Mouse (Mus musculus): ENCODE data around the gene Tmem178b.

The Tmem178b gene

DNA sequence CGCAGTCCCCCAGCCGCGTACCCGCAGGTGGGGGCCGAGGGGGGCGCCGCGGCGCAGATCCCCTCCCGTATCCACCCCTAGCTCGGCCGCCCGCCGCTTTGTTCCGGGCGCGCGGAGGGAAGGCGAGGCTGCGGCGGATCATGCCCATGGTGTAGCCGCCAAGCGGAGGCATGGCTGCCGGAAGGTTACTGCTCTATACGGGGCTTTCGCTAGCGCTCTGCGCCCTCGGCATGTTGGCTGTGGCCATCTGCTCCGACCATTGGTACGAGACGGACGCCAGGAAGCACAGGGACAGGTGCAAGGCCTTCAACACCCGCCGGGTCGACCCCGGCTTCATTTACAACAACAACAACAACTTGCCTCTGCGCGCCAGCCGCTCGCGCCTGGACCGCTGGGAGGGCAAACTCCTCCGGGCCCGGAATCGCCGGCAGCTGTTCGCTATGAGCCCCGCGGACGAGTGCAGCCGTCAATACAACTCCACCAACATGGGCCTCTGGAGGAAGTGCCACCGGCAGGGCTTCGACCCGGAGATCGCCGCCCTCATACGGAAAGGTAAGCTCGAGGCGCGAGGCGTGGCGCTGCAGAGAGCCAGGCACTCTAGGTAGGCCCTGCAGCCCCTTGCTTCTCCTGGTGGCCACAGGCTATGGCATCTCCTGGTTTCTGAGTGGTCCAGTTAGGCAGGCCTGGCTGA, at the start of gene Tmem178b:
Tmem178b (plus strand) TSS at position 371 of the 691 bp plus-strand sequence.
- no peak for DNase-seq (ENCODE audit: low read depth, low spot score)

DNA sequence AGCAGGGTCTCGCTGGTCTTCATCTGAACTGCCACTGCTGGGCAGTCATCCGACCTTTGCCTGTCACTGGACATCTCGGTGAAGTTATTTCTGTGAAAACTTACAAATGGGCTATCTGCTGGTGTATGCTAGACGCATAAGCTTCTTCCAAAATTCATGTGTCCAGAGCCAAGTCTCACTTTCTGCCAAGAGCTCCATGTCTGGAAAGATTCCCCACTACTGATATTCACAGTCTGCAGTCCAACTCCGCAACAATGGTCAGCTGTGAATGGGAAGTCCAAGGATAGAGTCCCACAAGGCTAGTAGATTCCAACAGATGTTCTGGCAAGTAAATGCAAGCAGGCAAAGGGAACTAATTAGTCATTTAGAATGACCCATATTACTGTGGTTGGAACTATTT, 44.3 kb upstream of the Tmem178b start:
- no peak for DNase-seq (ENCODE audit: low read depth, low spot score)

DNA sequence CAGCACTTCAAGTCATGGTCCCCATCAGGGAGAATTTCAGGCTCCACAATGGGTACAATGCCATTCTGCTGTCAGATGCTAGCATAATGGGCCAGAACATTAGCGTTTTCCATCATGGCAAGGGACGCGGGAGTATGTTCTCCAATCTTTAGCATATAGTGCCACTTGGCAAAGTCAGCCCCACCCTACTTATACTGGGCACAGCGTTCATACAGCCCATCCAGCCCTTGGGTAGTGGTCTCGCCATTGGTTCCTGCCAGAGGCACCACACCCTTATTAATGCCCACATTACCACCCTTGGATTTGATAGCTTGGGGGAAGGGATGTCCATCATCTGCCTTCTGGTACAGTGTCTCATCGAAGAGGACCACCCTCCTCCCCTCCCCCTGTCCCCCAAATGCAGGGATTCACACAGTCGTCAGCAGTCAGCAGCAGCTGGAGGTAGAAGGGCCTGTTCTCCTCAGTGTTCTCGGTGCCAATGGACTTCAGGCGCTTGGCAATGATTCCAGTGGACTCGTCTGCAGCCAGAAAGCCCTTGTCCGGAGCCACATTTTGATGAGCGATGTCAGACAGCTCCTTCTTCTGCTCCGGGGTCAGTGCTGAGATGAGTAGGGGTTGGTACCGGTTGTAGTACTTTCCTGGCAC, 29.3 kb upstream of the Tmem178b start:
- DNase-seq (ENCODE audit: low read depth, low spot score), result no peak

DNA sequence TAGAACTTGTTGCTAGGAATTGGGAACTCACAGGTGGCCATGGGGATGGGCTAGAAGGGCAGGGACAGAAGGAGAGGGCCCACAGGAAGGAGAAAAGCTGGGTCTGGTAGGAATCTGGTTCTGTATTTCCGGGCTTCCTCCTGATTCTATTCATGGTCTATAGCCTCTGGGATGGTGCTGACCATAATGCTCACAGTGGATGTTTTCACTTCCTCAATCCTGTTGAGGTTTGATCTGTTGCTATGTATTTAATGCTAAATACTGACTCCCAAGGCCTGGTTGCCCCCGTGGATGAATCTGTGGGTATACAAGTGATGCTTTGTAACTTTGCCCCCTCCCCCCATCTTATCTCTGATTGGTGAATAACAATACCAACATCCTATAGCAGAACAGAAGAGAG, 25.5 kb upstream of the Tmem178b start:
- no peak for DNase-seq (ENCODE audit: low read depth, low spot score)

DNA sequence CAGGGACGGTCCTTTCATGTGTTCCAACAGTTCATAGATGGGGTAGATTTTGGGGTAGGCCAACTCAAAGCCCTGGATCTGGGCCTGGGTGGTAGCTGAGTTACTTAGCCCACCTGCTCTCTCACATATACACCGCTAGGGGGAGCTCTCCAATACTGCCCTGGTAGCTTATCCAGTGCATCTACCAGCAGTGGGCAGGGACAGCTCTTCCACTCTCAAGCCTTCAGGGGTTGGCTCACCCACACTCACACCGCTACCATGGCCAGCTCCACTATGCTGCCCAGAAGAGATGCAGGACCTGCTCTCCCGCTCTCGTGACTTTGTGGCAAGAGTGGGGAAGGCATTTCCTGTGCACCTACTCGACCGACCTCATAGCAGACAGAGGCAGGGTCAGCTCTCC, 24.3 kb upstream of the Tmem178b start:
- peak; percentile 59 for DNase-seq (ENCODE audit: low read depth, low spot score)

DNA sequence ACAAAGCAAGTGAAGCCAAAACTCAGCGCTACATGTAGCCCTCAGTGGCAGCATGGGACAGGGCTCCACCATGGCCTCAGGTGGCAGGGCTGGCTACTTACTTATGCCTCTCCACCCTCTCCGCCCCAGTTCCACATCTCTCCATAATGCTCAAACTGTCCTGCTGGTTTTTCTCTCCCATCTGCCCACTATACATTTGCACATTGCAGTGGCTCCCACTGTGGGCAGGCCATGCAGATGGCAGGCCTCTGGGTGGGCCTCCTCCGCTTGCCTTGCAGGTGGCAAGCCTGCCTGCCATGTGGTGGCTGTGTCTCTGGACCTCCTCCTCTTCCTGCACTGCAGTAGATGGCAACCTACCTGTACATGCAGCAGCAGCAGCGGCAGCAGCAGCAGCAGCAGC, 23.4 kb upstream of the Tmem178b start:
- no peak for DNase-seq (ENCODE audit: low read depth, low spot score)

DNA sequence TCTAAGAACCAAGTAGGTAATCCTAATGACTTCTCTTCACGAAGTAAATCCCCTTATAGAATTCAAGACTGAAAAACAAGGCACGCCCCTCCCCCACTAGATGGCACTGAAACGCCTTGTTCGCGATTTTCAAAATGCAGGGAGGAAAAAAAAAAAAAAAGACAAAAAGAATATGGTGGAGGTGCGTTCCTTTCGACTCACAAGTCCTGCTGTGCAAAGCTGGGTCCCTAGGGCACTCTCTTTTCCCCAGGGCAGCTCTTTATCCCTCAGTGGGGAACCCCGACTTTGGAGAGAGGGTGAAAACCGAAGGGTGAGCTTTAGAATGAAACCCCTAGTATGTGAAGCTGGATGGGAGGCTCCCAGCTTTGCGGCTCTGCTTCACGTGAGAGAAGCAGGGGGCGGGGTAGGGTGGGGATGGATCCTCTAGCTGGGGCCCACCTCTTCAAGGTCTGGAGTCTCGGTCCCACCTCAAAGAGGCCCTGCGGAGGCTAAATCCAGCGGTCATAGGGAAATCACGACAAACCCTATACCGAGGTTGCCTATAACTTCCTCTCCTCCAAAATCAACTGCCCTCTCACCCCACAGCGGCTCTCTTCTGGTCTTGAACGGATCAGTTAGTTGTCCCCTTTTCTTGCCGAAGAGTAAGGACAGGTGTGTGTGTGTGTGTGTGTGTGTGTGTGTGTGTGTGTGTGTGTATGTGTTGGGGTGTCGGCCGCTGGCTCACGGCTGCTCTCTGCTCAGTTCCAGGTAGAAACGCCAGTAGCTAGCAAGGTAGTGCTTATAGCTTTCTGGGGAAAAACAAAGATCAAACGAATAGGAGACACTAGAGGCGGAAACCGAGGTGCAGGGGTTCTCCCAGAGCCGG, 2.6 kb upstream of the Tmem178b start:
- no peak for DNase-seq (ENCODE audit: low read depth, low spot score)

DNA sequence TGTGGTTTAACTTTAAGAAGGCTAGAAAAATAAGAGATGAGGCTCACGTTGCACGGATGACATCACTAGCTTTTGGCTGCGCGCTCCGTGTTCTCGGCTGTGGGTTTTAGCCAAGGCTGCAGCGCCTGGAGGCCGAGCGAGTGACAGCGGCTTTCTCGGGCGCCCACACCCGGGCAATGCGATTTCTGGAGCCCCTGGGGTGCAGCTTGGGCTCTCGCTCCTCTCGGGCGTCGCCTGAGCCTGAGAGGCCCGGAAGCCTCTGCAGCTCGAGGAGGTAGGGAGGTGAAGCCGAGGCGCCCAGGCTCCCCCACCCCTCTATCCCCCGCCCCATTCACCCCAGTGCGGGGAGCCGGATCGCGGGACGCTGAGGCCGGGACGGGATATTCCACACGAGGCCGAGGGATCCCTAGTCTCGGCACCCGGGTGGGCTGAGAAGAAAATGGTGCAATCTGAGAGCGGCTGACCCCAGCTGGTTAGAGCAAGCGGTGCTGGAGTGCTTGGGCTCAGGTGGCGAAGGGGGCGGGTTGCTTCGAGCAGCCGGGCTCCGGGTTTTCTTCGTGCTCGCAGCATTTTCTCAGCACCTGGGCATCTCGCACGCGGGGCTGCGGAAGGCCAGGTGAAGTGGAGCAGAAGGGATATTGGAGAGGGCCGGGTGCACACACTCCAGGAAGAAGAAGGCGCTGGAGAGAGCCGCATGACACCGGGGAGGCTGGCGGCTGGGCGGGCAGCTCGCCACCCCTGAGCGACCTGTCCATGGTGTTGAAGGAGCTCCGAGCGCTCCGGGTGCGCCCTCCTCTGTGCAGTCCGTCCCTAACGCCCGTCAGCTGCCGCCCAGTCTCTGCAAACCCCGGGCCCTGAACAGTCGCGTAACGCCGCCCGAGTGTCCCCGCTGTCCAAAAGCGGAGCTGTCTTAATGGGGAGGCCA, 1.4 kb upstream of the Tmem178b start:
- DNase-seq (ENCODE audit: low read depth, low spot score), result no peak

DNA sequence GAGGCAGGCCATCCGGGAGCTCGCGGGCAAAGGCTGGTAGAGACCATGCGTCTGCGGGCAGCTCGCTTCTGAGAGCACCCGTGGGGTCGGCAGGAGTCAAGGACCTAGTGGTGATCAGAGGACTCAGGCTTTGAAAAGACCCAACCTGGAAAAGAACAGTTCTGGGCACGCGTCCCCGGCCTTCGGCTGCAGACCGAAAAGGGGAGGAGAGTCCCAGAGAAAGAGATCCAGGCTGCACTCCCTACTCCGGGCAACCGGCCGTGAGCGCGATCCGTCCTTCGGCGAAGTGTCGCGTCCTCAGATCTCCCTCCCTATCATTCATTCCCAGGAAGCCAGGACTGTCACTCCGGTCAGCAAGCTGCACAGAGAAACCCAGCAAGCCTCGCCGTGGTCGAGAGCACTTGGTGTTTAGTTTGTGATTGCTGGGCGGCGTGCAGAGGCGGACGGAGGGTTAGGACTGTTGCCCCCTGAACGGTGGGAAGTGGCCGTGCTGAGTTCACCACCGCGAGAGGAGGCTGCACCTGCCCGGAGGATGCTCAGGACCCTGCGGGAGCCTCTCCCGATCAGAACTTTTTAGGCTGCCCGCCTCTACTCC, 668 bp upstream of the Tmem178b start:
- no peak for DNase-seq (ENCODE audit: low read depth, low spot score)

DNA sequence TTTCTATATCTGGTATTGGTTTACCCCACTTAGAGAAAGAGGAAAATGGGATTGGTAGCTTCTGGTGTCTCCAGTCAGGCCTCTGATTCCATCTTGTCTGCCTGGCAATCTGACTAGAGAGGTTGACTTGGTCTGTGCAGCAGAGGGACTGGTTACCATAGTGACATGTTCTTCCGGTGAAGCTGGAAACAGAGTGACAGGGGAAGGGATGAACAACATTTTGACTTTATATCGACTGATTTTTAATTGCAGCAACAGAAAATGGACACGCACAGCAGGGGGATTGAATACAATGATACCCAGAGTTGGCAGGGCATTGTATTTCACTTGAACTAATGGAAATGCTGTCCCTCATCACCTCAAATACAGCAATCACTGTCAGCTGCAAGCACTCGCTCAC, 2.1 kb downstream of the Tmem178b start:
- DNase-seq (ENCODE audit: low read depth, low spot score), result no peak

DNA sequence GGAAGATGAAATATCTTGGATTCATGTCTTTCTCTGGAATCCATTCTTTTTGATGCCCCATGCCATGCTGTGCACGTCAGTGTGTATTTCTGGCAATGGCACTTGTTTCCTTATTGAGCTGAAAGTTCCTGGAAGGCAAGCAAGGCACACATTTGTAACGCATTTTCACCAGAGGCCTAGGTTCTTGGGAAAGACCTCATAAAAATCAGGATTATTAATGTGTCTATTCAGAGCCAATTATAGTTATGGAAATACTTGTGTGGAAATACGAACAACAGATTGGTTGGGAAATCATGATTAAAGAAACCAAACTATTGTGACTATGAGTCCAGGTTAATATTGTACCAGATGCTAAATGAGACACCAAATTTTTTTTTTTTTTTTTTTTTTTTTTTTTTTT, 3.4 kb downstream of the Tmem178b start:
- DNase-seq (ENCODE audit: low read depth, low spot score), result no peak

DNA sequence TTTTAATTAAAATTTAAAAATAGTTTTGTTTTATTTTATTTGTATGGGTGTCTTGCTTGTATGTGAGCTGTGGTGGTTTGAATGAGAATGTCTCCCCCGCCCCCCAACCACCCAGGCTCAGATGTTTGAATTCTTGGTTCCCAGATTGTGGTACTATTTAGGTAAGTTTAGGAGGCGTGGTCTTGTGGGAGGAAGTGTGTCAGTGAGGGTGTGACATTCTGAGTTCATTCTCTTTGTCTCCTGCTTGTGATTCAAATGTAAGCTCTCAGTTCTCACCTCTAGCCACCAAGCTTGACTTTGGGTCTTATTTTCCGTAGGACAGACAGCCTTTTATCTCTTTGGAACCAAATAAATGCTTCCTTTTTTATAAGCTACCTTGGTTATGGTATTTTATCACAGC, 17.7 kb downstream of the Tmem178b start:
- no peak for DNase-seq (ENCODE audit: low read depth, low spot score)

DNA sequence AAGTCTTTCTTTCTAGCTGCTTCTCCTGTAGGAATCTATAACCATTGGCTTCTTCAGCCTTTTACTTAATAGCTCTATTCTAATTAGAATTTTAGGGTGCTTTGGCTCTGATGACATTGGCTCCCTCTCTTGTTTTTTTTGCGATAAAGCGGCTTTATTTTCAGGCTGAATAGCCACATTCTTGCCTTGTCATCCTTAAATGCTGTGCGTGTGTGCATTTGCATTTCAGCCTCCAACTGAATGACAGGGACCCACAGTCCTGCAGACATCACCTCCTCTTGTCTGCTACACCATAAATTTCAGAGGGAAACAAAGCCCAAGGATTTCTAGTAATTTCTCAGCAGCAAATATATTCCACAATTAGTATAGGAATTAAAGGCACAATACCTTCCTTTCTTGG, 23.4 kb downstream of the Tmem178b start:
- DNase-seq (ENCODE audit: low read depth, low spot score), result no peak

DNA sequence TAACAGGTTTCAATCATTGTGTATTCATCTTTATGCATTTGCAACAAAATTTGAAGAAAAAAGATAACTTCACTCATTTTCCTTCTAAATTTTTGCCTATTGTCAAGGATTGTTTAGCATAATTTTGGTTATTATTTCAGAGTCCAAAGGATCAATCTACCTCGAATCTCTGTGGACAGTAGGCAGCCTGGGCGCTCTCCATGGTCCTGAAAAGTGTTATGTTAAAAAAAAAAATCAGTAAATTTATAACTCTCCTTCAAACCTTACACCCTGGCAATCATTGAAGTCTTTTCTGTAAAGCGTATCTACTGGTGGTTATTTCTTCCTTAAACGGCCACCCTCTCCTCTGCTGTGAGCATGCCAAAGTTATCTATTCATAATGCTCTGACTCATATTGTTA, 26.2 kb downstream of the Tmem178b start:
- DNase-seq (ENCODE audit: low read depth, low spot score), result no peak

DNA sequence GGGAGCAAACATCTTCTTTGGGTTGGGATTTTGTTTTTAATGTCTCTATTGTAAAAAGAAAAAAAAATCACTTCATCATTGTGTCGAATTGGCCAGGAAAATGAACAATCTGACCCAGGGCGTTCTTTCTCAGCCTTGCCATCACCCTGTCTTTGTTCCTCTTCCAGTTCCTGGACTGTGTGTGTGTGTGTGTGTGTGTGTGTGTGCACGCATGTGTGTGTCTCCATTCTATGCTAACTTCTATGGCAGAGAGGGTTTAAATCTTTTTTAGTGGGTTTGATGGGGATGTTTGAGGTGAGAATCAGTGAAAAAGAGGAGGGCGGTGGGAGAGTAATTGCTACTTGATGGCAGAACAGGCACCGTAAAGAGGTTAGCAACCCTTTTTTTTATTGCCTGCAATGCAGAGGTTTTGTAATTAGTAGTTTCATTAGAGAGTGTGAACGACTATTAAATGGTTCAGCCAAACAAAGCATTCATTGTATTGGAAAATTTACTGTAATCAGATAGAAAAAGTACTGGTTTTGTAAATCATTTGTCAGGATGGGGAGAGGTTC, 30.2 kb downstream of the Tmem178b start:
- no peak for DNase-seq (ENCODE audit: low read depth, low spot score)

DNA sequence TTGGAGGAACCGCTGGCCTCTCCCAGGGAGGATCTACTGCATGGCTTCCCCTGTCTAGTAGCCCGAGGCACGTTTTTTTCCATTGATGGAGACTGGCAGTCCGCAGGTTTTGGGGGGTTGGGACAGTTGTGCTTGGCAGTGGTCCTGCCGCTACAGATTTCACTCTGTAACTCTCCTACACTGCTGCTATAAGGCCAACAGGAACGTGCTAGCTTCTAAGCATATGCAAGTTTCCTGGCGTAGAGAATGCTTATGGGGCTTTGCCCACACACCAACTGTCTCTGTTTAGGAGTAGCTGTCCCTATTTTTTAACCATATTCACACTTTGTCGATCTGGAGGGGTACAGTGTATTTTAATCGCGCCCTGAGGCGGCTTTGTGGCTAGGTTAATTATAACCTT, 30.8 kb downstream of the Tmem178b start:
- DNase-seq (ENCODE audit: low read depth, low spot score), result no peak

DNA sequence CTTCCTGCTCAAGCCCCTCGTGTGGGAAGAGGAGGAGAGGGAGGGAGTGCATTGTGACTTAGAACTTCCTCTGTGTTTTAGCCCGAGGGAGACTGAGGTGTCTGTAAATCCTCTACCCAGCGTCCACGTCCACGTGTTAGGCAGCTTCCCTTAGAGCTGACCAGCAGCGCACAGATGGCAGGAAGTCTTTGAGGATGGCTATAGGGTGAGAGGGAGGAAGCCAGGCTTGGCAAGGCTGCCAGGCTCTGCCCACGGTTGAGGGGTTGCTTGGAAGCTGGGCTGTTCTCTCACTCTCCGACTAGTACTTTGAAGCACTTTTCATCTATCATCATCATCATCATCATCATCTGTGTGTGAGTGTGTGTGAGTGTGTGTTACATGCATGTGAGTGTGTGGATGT, 41.9 kb downstream of the Tmem178b start:
- DNase-seq (ENCODE audit: low read depth, low spot score), result no peak

DNA sequence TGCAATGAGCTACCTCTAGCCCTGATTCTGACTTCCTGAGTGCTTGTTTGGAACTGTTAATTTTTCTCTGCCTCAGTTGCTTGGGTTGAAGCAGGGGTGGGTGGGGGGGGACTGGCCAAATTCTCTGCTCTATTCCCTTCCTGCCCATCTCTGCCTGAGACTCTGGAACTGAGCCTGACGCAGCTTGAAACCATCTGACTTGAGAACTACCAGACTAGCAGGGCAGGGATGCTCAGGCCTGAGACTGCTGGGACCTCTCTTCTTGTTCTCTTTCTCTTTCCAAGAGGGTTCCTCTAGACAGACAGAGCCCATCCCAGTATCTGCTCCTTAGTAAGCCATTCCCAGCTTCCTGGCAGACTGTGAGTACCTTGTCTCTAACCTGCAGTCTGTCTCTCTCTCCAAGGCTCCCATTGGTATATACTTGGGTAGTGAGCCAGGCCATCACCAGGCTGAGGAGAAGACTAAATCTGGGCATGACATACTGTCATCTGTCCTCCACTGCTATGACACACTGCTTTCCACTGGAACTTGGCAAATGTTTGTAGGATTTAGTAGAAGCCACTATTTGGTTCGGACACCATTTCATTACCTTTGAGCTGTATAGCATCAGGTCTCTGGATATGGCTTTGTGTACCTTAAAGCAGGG, 42.7 kb downstream of the Tmem178b start:
- DNase-seq (ENCODE audit: low read depth, low spot score), result no peak

DNA sequence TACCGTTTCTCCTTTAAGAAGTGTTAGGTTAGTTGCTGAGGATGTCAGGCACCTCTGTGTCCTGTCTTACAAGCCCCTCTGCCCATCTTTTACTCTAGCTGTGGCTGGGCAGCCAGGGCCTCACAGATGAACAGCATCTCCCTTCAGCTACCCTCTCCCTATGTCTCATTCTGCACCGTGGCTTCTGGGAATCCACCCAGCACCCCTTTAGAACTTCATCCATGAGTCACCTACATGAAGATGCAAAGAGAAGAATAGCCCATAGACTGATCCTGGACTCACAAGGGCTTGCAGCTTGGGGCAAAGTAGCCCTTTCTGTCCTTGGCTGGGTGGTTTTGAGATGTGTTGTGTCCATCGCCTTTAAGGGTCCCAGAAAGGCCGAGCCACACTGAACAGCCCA, 43.4 kb downstream of the Tmem178b start:
- no peak for DNase-seq (ENCODE audit: low read depth, low spot score)

DNA sequence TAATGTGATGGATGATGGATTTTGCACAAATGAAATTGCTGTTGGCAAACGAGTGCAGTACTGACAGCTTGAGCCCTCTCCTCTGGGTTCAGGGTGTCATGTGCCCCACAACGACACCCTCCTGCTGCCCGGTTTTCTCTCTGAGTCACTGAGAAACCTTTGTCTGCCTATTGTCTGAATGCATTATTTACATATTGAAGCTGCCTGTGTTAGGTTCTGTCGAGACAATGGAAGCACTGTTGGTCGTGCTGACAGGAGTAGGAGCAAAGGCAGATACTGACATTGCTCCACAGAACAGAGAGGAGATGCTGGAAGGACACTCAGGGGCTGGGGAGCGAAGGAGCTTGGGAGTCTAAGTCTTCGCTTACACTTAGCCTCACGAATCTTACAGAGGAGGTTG, 44.2 kb downstream of the Tmem178b start:
- no peak for DNase-seq (ENCODE audit: low read depth, low spot score)

Measured in WW6 (cell line).